Mouse (Mus musculus): Measurements from ENCODE around the gene Klhl11.

Klhl11 gene

GRCm38 (mm10) chr11:100472197-100472934, at the start of gene Klhl11:
Gene Klhl11 (minus strand): TSS chr11:100472741.
- peak; percentile 91 to 92 for DNase-seq (ENCODE audit: low spot score in 2 of 2)

GRCm38 (mm10) chr11:100520838-100521237, 48.3 kb upstream of the Klhl11 start:
- no peak for DNase-seq (ENCODE audit: low spot score in 2 of 2)

DNA sequence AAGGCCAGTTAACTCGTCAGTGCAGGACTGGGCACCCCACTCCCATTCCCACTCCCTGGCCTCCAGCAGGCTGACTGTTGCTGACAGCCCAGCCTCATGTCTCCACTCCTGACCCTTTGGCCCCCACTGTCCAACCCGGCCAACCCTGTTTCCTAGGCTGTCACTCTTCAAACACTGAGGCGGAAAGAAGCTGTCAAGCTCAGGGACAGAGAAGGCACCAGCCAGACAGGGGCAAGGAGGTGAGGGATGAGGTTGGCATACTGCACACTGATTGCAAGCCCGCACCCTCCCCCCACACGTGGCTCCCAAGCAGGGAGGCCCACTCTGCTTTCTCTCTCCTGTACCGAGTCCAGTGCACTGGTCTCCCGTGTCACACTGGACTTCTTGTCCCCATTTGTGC, 46.6 kb upstream of the Klhl11 start:
- DNase-seq (ENCODE audit: low spot score in 2 of 2) = no peak

GRCm38 (mm10) chr11:100518188-100518591, 45.6 kb upstream of the Klhl11 start:
- no peak for DNase-seq (ENCODE audit: low spot score in 2 of 2)

DNA sequence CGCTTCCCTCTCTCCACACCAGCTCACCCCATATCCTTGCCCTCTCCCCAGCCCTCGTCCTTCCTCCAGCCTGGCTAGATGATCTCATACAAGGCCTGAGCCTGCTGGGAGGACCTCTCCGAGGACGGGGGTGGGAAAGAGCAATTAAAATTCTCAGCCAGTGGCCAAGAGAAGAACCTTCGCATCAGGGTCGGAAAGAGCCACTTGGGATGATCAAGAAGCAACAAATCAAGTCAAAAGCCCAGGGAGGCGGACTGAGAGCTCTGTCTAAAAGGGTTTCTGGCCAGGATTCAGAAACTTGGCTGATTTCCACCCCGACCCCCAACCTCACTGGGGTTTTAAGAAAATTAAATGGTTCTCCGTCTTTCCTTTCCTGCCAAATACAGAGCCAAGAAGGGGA, 43.8 kb upstream of the Klhl11 start:
- DNase-seq (ENCODE audit: low spot score in 2 of 2) = no peak

DNA sequence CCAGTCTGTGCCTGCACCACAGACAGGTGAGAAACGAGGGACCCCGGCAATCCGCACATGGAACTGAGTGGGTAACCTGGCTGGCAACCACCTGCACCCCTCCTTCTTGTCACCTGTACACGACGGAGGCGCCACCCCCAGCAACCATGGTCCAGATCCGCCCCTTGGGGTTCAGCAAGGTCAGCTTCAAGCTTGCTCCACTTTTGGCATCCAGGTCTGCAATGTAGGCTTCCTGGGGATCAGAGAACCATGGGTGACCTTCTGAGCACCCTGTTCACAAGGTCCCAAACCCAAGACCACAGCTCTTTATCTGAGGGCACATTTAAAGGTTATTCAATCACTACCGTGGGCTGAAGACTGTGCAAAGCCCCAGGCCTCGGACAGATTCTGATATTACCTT, 43.2 kb upstream of the Klhl11 start:
- no peak for DNase-seq (ENCODE audit: low spot score in 2 of 2)

- no peak for DNase-seq (ENCODE audit: low spot score in 2 of 2)
These were observed 42.5 kb upstream of the Klhl11 start for GRCm38 (mm10) chr11:100515061-100515460.

GRCm38 (mm10) chr11:100513716-100514115, 41.2 kb upstream of the Klhl11 start:
- no peak for DNase-seq (ENCODE audit: low spot score in 2 of 2)

DNA sequence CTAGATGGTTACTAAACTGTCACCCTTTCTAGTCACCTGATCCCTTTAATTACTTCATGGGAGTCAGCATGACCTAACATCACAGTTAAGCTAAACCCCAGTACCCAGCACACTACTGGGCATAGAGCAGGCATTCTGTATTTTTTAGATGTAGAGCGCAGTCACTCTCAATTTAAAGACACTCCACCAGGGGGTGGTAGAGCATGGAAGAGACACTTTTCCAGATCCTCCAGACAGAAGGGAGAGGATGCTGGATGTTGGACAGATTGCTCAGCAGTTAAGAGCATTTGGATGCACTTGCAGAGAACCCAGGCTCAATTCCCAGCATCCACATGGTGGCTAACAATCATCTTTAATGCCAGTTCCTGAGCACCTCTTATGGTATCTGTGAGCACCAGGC, 39.8 kb upstream of the Klhl11 start:
- DNase-seq (ENCODE audit: low spot score in 2 of 2) = peak; percentile 53 to 57

GRCm38 (mm10) chr11:100510556-100510955, 38.0 kb upstream of the Klhl11 start:
- no peak for DNase-seq (ENCODE audit: low spot score in 2 of 2)

DNA sequence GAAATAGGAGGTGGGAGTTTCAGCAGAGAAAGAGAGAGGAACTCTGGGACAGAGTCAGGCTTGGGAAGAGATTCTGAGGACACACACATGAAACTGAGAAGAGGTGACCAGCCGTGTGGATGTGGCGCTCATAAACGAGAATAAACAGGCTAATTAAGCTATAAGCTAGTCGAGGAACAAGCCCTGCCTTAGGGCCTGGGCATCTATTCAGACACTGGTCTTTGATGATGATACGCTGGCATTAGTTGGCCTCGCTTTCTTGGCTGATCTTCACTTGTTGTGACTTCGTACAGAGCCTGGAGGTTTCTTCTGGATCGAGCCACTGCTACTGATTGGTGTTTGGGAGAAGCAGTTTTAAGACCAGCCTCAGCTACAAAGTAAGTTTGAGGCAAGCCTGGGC, 33.5 kb upstream of the Klhl11 start:
- DNase-seq (ENCODE audit: low spot score in 2 of 2) = no peak

DNA sequence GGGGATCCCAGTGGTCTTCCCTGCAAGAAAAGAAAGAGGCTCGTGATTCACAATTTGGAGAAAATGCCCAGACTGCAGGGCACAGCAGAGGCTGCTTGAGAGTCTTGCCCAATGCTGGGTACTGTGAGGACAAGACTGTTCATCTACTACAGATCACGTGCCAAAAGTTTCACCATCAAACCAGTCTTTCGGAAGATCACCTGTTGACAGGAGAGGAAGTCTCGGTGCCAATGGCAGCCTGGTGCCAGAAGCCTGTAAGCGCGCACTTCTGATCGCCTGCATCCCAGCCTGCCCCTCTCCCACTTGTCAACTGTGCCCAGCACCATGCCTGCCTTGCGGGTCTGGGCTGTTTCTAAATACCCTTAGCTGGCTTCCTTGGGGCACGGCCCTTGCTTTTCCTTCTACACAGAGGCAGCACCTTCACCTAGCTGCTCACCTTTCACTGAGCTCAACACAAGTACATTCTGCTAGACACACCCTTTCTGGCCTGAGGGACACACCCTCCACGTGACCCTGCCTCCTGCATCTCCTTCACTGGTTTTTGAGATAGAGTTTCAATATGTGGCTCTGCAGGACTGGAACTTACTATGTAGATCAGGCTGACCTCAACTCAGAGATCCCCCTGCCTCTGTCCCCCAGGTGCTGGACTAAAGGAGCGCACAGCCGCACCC, 32.6 kb upstream of the Klhl11 start:
- DNase-seq (ENCODE audit: low spot score in 2 of 2) = no peak

DNA sequence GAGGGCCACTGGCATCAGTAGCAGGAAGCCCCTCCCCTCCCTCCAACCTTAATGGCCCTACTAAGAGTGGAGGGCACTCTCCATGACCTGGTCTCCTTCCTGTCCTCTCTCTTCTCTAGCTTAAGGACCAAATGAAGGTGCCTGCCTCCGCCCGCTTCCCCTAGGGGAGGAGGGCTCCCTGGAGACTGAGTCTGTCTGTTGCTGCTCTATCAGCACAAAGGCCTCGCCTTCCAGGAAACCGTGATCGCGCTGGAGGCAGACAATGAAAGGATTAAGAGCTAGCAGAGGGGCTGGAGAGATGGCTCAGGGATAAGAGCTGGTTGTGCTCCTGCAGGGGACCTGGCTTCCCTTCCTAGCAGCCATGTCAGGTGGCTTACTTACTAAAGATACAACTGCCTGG, 28.8 kb upstream of the Klhl11 start:
- DNase-seq (ENCODE audit: low spot score in 2 of 2) = no peak

- no peak for DNase-seq (ENCODE audit: low spot score in 2 of 2)
These were observed 28.1 kb upstream of the Klhl11 start for GRCm38 (mm10) chr11:100500651-100501050.

GRCm38 (mm10) chr11:100500241-100500640, 27.7 kb upstream of the Klhl11 start:
- DNase-seq (ENCODE audit: low spot score in 2 of 2) = no peak

- no peak for DNase-seq (ENCODE audit: low spot score in 2 of 2)
These were observed 21.2 kb upstream of the Klhl11 start for GRCm38 (mm10) chr11:100493771-100494170.

GRCm38 (mm10) chr11:100490951-100491350, 18.4 kb upstream of the Klhl11 start:
- DNase-seq (ENCODE audit: low spot score in 2 of 2) = no peak

DNA sequence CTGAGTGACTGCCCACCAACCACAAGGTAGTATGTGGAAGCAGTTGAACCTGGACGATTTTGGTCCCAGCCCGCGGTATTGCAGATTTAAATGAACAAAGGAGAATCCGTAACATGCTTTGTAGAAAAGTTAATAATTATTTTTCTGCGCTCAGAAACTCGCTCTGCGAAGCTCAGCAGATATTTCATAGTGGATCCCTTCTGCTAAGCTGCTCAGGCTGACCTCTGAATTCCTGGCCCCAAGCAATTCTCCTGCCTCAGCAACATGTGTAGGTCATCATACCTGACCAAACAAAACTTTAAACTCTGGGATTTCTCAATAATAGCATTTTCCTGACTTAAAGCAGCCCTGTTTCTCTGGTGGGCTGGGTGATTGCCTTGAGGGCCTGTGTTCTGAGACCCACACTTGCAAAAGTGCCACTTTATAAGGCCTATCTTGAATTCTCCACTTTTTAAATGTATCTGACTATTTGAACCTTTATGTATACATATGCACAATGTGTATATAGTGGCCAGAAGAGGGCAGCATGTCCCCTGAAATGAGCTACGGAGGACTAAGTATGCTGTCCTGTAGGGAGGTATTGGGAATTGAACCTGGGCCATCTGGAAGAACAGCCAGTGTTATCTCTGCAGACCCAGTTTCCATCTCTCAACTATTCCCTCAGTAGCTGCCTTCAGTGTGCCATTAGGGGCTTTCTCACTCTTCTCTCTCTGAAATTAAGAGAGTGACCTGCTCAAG, 13.4 kb upstream of the Klhl11 start:
- DNase-seq (ENCODE audit: low spot score in 2 of 2) = no peak

DNA sequence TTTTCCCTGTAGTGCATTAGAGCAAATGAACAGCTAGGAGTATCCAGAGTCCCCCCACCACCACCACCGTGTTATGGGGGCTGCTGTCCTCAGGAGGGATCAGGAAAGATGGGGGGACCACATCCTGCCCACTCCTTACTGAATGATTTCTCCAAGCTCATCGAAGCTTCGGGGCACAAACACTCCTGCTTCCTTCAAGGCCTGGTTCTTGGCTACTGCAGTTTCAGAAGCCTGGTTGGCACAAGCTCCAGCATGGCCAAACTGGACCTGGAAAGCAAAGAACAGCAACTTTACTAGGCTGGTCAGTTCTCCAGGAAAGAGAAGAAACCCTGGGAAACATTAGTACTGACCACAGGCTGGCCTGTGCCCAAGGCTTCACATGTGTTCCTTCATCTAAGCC, 11.9 kb upstream of the Klhl11 start:
- no peak for DNase-seq (ENCODE audit: low spot score in 2 of 2)

DNA sequence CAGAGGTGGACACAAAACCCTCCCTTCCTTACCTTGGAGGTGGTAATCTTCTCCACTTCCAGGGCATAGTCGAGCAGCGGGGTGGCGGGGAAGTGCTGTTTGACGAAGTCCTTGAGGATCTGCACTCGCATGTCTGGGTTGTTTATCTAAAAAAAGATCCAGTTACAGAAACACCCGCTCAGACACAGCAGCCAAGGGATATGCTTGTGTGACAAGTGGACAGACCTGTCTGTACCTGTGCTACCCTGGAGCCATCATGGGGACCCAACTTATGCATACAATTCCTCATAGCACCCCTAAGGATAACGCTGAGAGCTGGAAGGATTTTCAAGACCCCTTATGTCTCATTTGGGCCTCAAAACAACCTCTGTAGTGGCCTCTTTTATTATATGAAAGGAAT, 6.6 kb upstream of the Klhl11 start:
- DNase-seq (ENCODE audit: low spot score in 2 of 2) = no peak

- no peak for DNase-seq (ENCODE audit: low spot score in 2 of 2)
These were observed 3.7 kb upstream of the Klhl11 start for GRCm38 (mm10) chr11:100476281-100476680.

- DNase-seq (ENCODE audit: low spot score in 2 of 2) = no peak
These were observed 374 bp upstream of the Klhl11 start for GRCm38 (mm10) chr11:100472935-100473295.

All from right cerebral cortex, adult 2 months (tissue).